Mouse (Mus musculus): ENCODE measurements at regions not wholly inside any gene's neighbourhood (a gene's known extent, or its start where the extent isn't known, plus 50 kb on each side); places are given as distances from the start of the nearest gene placed in this dataset.

DNA sequence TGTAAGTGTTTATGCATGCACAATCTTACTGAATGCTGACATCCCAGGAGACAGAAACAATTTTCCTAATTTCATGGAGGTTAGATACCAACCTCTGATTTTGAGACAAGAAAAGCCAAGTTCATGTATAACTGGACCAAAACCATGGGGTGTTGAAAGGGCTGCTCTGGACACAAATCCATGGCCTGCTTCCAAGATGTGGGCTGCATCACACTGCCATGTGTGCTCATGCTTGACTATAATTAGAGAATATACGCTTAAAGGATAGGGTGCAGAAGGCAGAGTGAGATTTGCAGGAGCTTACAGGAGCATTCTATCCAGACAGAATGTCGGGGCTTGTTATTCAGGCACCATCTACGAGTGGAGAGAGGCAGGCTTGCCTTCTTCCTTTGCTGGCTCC, 64.8 kb upstream of the Runx1 start:
- TF ChIP-seq ZNF384 (IDR thresholded peaks at IDR 0.05; ENCODE audit: low read depth, low read length) = no peak
- no peak for TF ChIP-seq MAFK (IDR thresholded peaks at IDR 0.05; ENCODE audit: insufficient read depth, low read depth, low read length)
- no peak for TF ChIP-seq HCFC1 (IDR thresholded peaks at IDR 0.05; ENCODE audit: borderline replicate concordance, insufficient read depth, low read length)
- no peak for TF ChIP-seq CHD2 (IDR thresholded peaks at IDR 0.05; ENCODE audit: low read depth, low read length)
